Mouse (Mus musculus) embryonic fibroblast, embryonic 13.5 days (primary cell): ENCODE results near the gene Atp8a2.

Source experiments
- CTCF ChIP-seq: IDR thresholded peaks from 2 replicates; pipeline ENCODE4 v1.5.1; 2011; ENCODE audit warnings: mild to moderate bottlenecking, control low read depth, low read length, moderate library complexity, borderline replicate concordance; ENCODE audit not compliant: insufficient read depth
- POLR2A ChIP-seq: IDR thresholded peaks from 2 replicates; pipeline ENCODE4 v1.6.1; 2011; ENCODE audit warnings: low read depth, mild to moderate bottlenecking, control low read depth, low read length, moderate library complexity

- no peak for TF ChIP-seq CTCF
- no peak for TF ChIP-seq POLR2A
Measured at GRCm38 (mm10) chr14:60082771-60083170, 114.2 kb downstream of the Atp8a2 start.
